Mouse (Mus musculus) embryonic facial prominence, embryonic 11.5 days (tissue): Measurements from ENCODE around the gene Ncl. TPM values are rescaled to one million over a fixed set of nuclear protein-coding genes. Genes with fewer than 3 reads are reported as not detected.

Source experiments
- ATAC-seq: fragments of 200-750 bp; cut with Nextera tagmentation; replicated peaks from 2 replicates; pipeline ENCODE4 v1.8.0; 2017; ENCODE audit warnings: low read depth; ENCODE audit not compliant: insufficient number of reproducible peaks, low FRiP score, low TSS enrichment
- DNase-seq: peaks from one replicate; pipeline ENCODE4 v3.0.0-alpha.2; 2015; ENCODE audit warnings: low spot score
- H3K27ac ChIP-seq: fragments of 300-500 bp; sonication (generic); replicated peaks from 2 replicates; pipeline ENCODE4 v1.5.1; 2014; ENCODE audit warnings: mild to moderate bottlenecking, low read depth, low read length, control low read depth
- H3K27me3 ChIP-seq: fragments of 300-500 bp; sonication (generic); 2 replicates; pipeline ENCODE4 v1.6.1; 2014; ENCODE audit warnings: mild to moderate bottlenecking, low read length, moderate library complexity, mixed read lengths; ENCODE audit not compliant: control insufficient read depth, insufficient read depth
- H3K36me3 ChIP-seq: fragments of 300-500 bp; sonication (generic); replicated peaks from 2 replicates; pipeline ENCODE4 v1.6.1; 2014; ENCODE audit warnings: low read depth, mild to moderate bottlenecking, low read length, moderate library complexity, mixed read lengths; ENCODE audit not compliant: control insufficient read depth, insufficient read depth
- H3K4me1 ChIP-seq: fragments of 300-500 bp; sonication (generic); 2 replicates; pipeline ENCODE4 v1.6.1; 2014; ENCODE audit warnings: low read length, mixed read lengths; ENCODE audit not compliant: control insufficient read depth, insufficient read depth
- H3K4me2 ChIP-seq: fragments of 300-500 bp; sonication (generic); 2 replicates; pipeline ENCODE4 v1.6.1; 2014; ENCODE audit warnings: low read depth, mild to moderate bottlenecking, control low read depth, low read length, moderate library complexity
- H3K4me3 ChIP-seq: fragments of 300-500 bp; sonication (generic); 2 replicates; pipeline ENCODE4 v1.5.1; 2014; ENCODE audit warnings: low read depth, low read length, control low read depth
- H3K9ac ChIP-seq: fragments of 300-500 bp; sonication (generic); replicated peaks from 2 replicates; pipeline ENCODE4 v1.6.1; 2014; ENCODE audit warnings: mild to moderate bottlenecking, control low read depth, low read length
- H3K9me3 ChIP-seq: fragments of 300-500 bp; sonication (generic); replicated peaks from 2 replicates; pipeline ENCODE4 v1.6.1; 2016; ENCODE audit warnings: mild to moderate bottlenecking, low read length, inconsistent platforms, mixed read lengths; ENCODE audit not compliant: control insufficient read depth
- WGBS: fragments of 180-500 bp; shearing (Covaris S2); extraction: QIAGEN DNeasy Blood & Tissue Kit; methylation state at CpG from one replicate; pipeline ENCODE4 v1.1.7; 2014; 5-methylcytosine and 5-hydroxymethylcytosine counted together
- polyA plus RNA-seq: library from polyadenylated mRNA; unstranded; fragments of >200 nt; fragmentation: Nextera tagmentation; extraction: Ambion mirVana; gene quantifications from 2 replicates; pipeline ENCODE4 v1.2.1, GENCODE M21; 2014

Gene Ncl
- polyA plus RNA-seq, 1 experiment from 2014 or later: 429 TPM

- no peak for ATAC-seq
- Histone ChIP-seq H3K36me3 (no peaks in the 10 kb centered on the region), H3K4me1 (no peaks in the 10 kb centered on the region), H3K27me3 (no peaks in the 10 kb centered on the region), H3K9me3 (no peaks in the 10 kb centered on the region), H3K27ac (no peak overlapping the region), H3K9ac (no peak overlapping the region; the same call in 1 of the 2 replicates), H3K4me2 (no peak overlapping the region), H3K4me3 (no peak overlapping the region)
- WGBS: 78% methylated on average over 8 of the region's 8 CpGs
- DNase-seq: no peak
Observed at GRCm38 (mm10) chr1:86397621-86398020, 38.4 kb upstream of the Ncl start.

GRCm38 (mm10) chr1:86395897-86396296, 36.7 kb upstream of the Ncl start:
- ATAC-seq: no peak
- 71% methylated on average over 7 of the region's 7 CpGs for WGBS

GRCm38 (mm10) chr1:86394246-86394645, 35.0 kb upstream of the Ncl start:
- no peak for ATAC-seq
- WGBS: 92% methylated on average over 3 of the region's 3 CpGs
- H3K36me3 ChIP-seq: no peaks in the 10 kb centered on the region
- H3K9me3 ChIP-seq: no peaks in the 10 kb centered on the region
- no peak overlapping the region for H3K27ac ChIP-seq
- no peak overlapping the region for H3K4me3 ChIP-seq
- H3K4me1 ChIP-seq: no peaks in the 10 kb centered on the region
- H3K9ac ChIP-seq: no peak overlapping the region
- no peak overlapping the region for H3K4me2 ChIP-seq
- DNase-seq: no peak
- no peaks in the 10 kb centered on the region for H3K27me3 ChIP-seq

More at GRCm38 (mm10) chr1:86395897-86396296, 36.7 kb upstream of the Ncl start:
- H3K27me3 ChIP-seq: no peaks in the 10 kb centered on the region
- DNase-seq: no peak
- no peak overlapping the region for H3K4me2 ChIP-seq
- no peaks in the 10 kb centered on the region for H3K4me1 ChIP-seq
- H3K27ac ChIP-seq: no peak overlapping the region
- H3K4me3 ChIP-seq: no peak overlapping the region
- no peak overlapping the region for H3K9ac ChIP-seq
- H3K36me3 ChIP-seq: no peaks in the 10 kb centered on the region
- no peaks in the 10 kb centered on the region for H3K9me3 ChIP-seq

GRCm38 (mm10) chr1:86393219-86393618, 34.0 kb upstream of the Ncl start:
- Histone ChIP-seq H3K36me3 (no peaks in the 10 kb centered on the region), H3K27ac (no peak overlapping the region), H3K4me3 (no peak overlapping the region), H3K4me2 (no peak overlapping the region), H3K27me3 (no peaks in the 10 kb centered on the region), H3K4me1 (no peaks in the 10 kb centered on the region), H3K9ac (no peak overlapping the region), H3K9me3 (no peaks in the 10 kb centered on the region)
- DNase-seq (no peak), ATAC-seq (no peak)
- WGBS: 89% methylated on average over 3 of the region's 3 CpGs

GRCm38 (mm10) chr1:86391425-86391824, 32.2 kb upstream of the Ncl start:
- Histone ChIP-seq H3K4me3 (no peak overlapping the region), H3K4me1 (no peaks in the 10 kb centered on the region), H3K27ac (no peak overlapping the region), H3K9ac (no peak overlapping the region), H3K27me3 (no peaks in the 10 kb centered on the region), H3K9me3 (no peaks in the 10 kb centered on the region), H3K4me2 (no peak overlapping the region), H3K36me3 (no peaks in the 10 kb centered on the region)
- WGBS: 52% methylated on average over 2 of the region's 2 CpGs
- no peak for DNase-seq
- no peak for ATAC-seq

- Histone ChIP-seq H3K9ac (no peak overlapping the region), H3K4me1 (no peaks in the 10 kb centered on the region), H3K27me3 (no peaks in the 10 kb centered on the region), H3K4me3 (no peak overlapping the region), H3K36me3 (no peaks in the 10 kb centered on the region), H3K4me2 (no peak overlapping the region), H3K27ac (no peak overlapping the region), H3K9me3 (no peaks in the 10 kb centered on the region)
- DNase-seq: peak; percentile 85
- WGBS: 5% methylated on average over 11 of the region's 11 CpGs
- peak; percentile 61; the same call in 1 of the 2 replicates for ATAC-seq
Observed at GRCm38 (mm10) chr1:86389230-86389629, 30.0 kb upstream of the Ncl start.

- ATAC-seq: no peak
- Histone ChIP-seq H3K9me3 (no peaks in the 10 kb centered on the region), H3K27me3 (no peaks in the 10 kb centered on the region), H3K4me2 (no peak overlapping the region), H3K9ac (no peak overlapping the region), H3K27ac (no peak overlapping the region), H3K4me3 (no peak overlapping the region), H3K4me1 (no peaks in the 10 kb centered on the region), H3K36me3 (no peaks in the 10 kb centered on the region)
- WGBS: 34% methylated on average over 13 of the region's 13 CpGs
- DNase-seq: peak; percentile 61
Observed at GRCm38 (mm10) chr1:86381027-86381426, 21.8 kb upstream of the Ncl start.

GRCm38 (mm10) chr1:86379161-86379569, 20.0 kb upstream of the Ncl start:
- no peaks in the 10 kb centered on the region for H3K27me3 ChIP-seq
- H3K27ac ChIP-seq: no peak overlapping the region
- H3K36me3 ChIP-seq: no peaks in the 10 kb centered on the region
- no peak overlapping the region for H3K9ac ChIP-seq
- H3K4me2 ChIP-seq: no peak overlapping the region
- ATAC-seq (no peak), DNase-seq (no peak)
- 75% methylated on average over 9 of the region's 9 CpGs for WGBS
- no peaks in the 10 kb centered on the region for H3K9me3 ChIP-seq
- H3K4me3 ChIP-seq: no peak overlapping the region
- no peaks in the 10 kb centered on the region for H3K4me1 ChIP-seq
